Mouse (Mus musculus) lung, adult 2 months (tissue): ENCODE data around the gene Cyp4a32.

Experiments
- CTCF ChIP-seq: fragments of 200-500 bp; IDR thresholded peaks from 2 replicates; pipeline ENCODE4 v1.5.1; 2011; ENCODE audit warnings: mild to moderate bottlenecking, low read length, control low read depth; ENCODE audit not compliant: insufficient read depth
- POLR2A ChIP-seq: fragments of 200-500 bp; IDR thresholded peaks from 2 replicates; pipeline ENCODE4 v1.6.1; 2011; ENCODE audit warnings: low read depth, mild to moderate bottlenecking, control low read depth, low read length, borderline replicate concordance; ENCODE audit errors: extremely low read depth

DNA sequence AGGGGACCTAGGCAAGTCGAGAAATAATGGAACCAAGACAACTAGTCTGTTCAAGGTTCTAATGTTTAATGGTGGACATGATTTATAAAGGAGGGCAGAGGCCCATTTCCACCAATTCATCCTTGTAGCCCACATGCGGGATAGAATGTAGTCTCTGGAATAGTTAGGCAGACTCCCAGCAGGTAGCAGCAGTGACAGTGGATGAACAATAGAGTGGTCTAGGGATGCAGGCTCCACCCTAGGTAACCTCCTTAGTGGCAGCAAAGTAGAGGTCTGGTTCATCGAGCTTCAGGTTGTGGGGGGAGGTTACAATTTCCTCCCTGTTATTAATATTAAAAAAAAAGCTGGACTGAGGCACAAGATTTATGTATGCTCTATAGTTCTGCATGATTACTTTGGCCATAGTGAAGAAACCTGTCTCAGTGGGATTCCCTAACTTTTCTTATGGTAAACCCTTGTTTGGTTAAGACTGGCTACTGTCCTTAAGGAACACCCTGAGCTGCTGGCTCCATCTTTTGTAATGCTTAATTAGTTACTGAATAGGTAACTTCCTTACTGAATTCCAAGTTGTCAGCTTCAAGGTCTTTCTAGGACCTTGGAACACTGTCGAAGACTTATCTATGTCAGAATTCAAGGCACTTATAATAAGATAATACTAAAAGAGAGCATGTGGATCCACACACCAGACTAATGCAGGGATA, 42.8 kb upstream of the Cyp4a32 start:
- no peak for TF ChIP-seq POLR2A
- no peak for TF ChIP-seq CTCF
